Mouse (Mus musculus): ENCODE results near the gene Rora. TPM values are rescaled to one million over a fixed set of nuclear protein-coding genes. Genes with fewer than 3 reads are reported as not detected.

Rora gene
- total RNA-seq, 1 experiment from 2014 or later: 3.4 TPM

DNA sequence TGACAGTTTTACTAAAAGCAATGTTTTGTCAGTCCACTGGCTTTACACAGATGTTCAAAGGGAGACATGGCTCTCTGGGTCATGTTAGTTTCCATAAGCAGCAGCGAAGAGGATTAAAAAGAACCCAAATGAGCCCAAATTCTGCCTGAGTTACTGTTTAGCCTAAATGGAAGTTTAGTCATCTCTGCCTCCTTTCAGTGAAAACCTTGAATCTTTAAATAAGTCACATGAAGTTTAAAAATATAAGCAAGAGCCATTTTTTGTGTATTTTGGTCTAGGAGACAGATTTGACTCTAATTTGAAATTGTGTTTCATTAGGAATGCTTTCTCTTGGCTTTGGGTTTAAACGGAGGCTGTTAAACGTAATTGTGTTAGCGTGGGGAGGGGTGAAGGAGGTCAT, 79.3 kb downstream of the Rora start:
- ATAC-seq (replicated peaks; ENCODE audit: insufficient number of reproducible peaks, low FRiP score, low TSS enrichment, poor library complexity, severe bottlenecking): no peak

DNA sequence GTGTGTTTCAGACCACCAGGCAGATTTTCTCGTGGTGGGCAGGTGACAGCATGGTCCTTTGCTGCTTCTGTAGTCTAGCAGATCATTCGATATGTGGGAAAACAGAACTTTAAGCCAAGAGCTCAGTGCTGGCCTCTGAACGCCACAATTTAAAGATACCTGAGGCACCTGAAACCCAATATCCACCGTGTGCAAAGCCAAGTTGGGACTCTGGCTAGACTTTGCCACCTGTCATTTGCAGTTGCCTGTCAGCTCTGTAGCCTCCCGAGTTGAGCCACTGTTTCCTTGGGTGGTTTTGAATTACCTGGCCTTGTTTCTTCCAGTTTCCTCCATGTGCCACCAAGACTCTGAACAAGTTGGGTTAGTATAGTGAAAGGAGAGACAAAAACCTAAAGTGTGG, 82.3 kb downstream of the Rora start:
- no peak for ATAC-seq (replicated peaks; ENCODE audit: insufficient number of reproducible peaks, low FRiP score, low TSS enrichment, poor library complexity, severe bottlenecking)

DNA sequence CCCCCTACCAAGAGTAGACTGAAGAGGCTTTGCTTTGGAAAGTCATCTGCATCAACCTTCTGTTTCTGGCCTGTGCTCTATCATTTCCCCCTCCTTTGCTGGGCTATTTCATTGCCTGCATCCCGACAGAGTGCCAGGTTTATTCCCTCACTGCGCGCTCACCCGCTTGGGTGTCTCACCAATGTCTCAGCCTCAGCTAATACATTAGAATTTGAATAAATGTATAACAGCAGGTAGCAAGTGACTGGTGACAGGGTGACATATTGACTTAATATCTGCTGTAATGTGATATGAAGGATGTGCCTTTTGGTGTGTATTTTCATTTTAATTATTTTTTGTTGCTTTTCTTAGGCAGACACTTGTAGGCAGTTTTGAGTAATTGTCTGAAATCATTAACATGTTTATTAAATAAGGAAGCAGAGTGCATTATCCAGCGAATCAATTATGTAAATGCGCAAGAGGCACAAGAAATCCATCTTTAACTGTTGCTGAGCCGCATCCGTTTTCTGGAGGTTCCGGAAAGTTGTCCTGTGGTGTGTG, 83.7 kb downstream of the Rora start:
- no peak for ATAC-seq (replicated peaks; ENCODE audit: insufficient number of reproducible peaks, low FRiP score, low TSS enrichment, poor library complexity, severe bottlenecking)

DNA sequence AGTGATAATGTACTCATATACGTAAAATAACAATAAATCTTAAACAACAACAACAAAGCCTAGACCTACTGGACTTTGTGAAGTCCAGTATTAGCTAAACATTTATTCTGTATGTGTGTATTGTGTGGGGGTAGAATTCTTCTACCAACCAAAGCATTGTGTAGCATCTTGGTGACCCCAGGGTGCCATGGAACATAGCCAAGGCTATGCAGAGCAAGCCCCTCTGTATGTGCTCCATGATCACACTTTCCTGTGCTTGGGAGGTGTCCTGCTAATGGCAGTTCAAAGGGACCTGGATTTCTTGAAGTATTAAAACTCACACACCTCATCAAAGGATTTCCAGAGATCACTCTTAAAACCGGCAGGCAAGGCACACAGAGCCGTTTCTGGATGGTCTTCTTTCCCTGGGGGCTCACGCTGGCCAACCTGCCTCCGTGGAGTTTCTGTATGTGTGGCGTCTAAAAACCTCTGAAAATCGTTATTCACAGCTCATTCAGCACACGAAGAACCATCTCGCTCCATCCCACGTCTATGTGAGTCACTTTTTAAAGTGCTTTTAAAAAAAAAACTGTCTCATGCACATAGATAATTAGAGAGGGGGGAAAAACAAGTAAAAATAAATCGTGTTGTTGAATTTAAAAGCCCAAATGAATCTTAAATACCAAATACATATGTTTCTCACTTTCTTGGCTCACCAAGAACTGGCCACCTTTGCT, 92.5 kb downstream of the Rora start:
- no peak for ATAC-seq (replicated peaks; ENCODE audit: insufficient number of reproducible peaks, low FRiP score, low TSS enrichment, poor library complexity, severe bottlenecking)

DNA sequence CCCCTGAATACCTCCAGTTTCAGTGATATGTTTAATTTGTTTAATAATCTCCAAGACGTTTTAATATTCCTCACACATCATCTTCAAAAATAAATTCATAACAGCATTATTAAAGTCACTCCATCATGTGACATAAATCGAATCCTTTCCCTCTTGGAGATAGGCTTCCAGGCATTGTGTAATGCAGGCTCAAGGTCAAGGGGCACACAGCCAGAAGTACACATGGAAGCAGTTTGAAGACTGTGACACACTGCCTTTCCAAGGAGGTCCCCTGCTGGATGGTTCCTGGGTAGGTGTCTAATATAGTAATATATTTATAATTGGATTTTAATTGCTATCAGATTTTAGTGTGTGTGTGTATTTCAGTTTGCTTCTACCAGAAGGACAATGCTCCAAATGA, 103.4 kb downstream of the Rora start:
- ATAC-seq (replicated peaks; ENCODE audit: insufficient number of reproducible peaks, low FRiP score, low TSS enrichment, poor library complexity, severe bottlenecking): no peak

DNA sequence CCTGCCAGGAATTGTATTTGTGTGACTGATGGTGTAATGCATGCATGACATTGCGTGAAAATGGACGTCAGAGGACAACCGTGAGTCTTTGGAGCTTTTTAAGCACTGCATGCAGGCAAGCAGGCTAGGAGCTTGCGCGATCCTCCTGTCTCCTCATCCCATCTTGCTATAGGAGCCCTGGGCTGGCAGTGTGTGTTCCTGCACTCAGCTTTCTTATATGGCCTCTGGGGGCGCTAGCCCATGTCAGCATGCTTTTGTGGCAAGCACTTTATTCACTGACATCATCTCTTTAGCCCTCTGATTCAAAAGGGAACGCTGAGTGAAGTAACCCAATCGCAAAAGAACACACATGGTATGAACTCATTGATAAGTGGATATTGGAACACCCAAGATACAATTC, 105.7 kb downstream of the Rora start:
- no peak for ATAC-seq (replicated peaks; ENCODE audit: insufficient number of reproducible peaks, low FRiP score, low TSS enrichment, poor library complexity, severe bottlenecking)

DNA sequence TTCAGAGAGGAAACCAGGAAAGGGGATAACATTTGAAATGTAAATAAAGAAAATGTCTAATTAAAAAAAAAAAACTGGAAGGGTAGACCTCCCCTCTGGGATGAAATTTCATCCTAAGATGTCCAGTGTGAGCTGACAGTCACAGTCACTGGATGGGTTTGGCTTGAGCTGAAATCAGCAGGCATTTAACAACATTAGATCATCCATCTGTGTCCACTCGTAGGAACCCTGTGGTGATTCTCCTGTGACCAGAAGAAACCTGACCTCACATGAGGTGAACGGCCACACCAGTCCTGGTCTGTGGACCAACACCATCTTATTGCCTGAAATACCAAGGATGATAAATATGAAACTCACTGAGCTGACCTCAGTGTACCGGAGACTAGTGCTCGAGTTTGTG, 106.7 kb downstream of the Rora start:
- ATAC-seq (replicated peaks; ENCODE audit: insufficient number of reproducible peaks, low FRiP score, low TSS enrichment, poor library complexity, severe bottlenecking): no peak

DNA sequence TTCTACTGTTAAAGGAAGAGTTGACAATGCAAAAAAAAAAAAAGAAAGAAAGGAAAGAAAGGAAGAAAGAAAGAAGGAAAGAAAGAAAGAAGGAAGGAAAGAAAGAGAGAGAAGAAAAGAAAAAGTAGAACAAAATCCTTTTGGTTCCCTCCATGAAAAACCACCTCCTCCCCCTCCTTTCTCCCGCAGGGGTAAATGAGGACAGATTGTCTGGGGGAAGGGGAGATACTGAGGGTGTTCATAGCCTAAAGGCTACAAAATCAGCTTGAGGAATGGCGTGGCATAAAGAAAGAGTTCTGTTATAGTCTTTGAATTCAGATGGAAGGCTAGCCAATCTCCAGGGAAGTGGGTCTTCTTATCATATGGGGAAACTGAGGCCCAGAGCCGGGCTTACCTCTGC, 107.3 kb downstream of the Rora start:
- ATAC-seq (replicated peaks; ENCODE audit: insufficient number of reproducible peaks, low FRiP score, low TSS enrichment, poor library complexity, severe bottlenecking): no peak

DNA sequence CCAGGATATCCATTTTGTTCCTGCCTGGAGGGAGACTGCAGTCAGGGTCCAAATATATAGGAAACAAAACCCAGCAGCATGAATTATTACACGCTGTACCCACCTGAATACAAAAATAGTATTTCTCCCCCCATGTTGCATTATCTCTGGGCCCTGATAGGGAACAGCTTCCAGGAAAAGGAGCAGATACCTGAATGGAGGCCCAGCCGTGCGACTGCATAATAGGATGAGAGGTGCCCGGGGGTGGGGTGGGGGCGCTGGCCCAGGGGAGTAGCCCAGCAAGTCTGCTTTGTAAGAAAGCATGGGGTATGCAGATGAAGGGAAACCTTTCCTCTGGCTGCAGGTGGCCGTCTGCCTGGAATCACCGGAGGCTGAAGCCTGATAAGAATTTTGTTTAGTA, 108.1 kb downstream of the Rora start:
- no peak for ATAC-seq (replicated peaks; ENCODE audit: insufficient number of reproducible peaks, low FRiP score, low TSS enrichment, poor library complexity, severe bottlenecking)

DNA sequence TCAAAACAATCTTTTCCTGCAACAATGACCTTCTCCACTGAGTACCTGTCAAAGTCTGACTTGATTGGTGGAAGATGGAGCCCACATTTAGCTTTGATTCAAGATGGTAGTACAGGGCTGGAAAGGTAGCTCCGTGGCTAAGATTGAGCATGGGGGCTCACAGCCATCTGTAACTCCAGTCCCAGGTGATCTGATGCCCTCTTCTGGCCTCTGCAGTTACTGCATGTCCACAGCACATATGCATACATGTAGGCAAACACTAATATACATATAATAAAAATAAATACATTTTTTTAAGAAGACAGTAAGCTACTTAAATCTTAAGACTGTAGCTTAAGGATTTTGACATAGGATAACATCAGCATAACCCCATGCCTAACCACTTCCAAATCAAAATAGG, 112.0 kb downstream of the Rora start:
- no peak for ATAC-seq (replicated peaks; ENCODE audit: insufficient number of reproducible peaks, low FRiP score, low TSS enrichment, poor library complexity, severe bottlenecking)

DNA sequence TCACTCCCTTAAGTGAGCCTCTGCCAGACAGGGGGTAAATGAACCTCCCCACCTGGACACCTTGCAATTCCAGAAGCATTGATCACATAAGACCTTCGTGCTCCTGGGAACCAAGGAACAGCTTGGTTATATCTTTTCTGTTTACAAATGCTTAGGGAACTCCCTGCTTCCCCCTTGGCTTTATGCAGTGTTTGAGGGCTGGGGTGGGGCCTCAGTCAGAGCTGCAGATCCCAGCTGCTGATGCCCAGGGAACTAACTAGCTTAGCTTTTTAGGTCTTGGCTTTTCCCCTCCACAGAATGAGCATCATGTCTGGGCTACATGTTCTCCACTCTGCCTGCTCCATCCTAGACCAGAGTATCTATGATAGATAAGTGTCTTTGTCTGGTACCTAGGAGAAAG, 116.1 kb downstream of the Rora start:
- ATAC-seq (replicated peaks; ENCODE audit: insufficient number of reproducible peaks, low FRiP score, low TSS enrichment, poor library complexity, severe bottlenecking): no peak

DNA sequence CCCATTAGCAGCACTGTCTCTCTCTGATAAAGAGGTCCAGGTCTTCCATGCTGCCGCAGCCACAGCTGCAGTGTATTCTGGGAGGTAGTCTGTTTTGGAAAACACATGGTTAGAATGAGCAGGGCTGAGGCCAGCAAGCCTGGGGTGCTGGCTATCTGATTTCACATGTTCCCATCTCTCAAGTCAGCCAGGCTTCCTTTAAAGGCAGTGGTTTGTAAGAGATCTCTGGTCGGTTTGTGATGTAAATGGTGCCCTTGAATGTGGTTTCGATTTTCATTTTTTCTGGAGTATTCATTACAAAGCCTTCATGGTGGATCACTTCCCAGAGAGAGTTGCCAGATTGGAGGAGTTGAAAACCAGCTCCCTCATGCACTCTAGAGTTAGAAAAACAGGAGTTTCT, 117.8 kb downstream of the Rora start:
- ATAC-seq (replicated peaks; ENCODE audit: insufficient number of reproducible peaks, low FRiP score, low TSS enrichment, poor library complexity, severe bottlenecking): no peak

DNA sequence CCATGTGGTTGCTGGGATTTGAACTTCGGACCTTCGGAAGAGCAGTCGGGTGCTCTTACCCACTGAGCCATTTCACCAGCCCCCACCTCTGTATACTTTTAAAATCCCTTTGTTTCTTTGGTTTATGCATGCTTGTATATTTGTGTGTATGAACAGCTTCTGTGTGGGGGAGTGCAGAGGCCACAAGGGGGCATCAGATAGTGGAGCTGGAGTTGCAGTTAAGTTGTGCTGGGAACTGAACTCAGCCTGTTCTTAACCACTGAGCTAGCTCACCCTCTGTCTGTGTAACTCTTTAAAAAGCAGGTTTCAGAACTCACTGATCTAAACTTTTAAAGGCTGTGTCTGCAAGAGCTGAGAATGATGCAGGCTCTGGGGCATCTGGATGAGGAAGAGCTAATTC, 120.2 kb downstream of the Rora start:
- no peak for ATAC-seq (replicated peaks; ENCODE audit: insufficient number of reproducible peaks, low FRiP score, low TSS enrichment, poor library complexity, severe bottlenecking)

DNA sequence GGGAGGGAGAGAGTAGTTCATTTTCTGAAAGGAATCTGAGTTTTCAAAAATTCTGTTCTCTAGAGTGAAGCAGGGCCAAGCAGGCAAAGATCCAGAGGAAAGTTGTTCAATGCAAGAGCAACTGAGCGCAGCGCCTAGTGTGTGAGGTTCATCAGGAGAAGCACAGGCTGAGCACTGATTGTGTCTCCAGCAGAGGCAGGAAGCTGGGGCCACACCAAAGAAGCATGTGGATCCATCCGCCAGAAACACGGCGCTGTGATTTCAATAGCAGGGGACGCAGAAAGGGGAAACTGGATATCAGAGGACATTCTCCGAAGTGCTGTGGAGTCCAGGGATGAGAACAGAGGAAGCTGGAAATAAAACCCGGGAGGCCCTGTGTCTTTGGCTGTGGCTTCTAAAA, 128.4 kb downstream of the Rora start:
- ATAC-seq (replicated peaks; ENCODE audit: insufficient number of reproducible peaks, low FRiP score, low TSS enrichment, poor library complexity, severe bottlenecking): no peak

DNA sequence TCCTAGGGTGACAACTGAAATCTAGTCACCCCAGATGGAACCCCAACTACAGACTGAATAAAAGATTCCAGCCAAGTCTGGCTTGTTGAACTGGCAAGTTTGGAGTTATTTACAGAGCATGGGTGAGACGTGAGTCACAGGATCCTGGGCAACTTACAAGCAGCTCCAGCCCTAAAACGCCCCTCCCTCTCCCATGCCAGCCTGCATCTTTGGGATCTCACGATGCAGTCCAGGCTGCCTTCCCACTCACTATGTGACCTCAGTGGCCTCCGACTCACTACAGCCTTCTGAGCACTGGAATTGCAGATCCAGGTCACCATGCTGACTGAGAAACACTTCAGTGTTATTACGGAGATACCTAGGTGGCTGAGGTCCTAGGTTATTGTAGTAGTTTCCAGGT, 129.0 kb downstream of the Rora start:
- ATAC-seq (replicated peaks; ENCODE audit: insufficient number of reproducible peaks, low FRiP score, low TSS enrichment, poor library complexity, severe bottlenecking): no peak

DNA sequence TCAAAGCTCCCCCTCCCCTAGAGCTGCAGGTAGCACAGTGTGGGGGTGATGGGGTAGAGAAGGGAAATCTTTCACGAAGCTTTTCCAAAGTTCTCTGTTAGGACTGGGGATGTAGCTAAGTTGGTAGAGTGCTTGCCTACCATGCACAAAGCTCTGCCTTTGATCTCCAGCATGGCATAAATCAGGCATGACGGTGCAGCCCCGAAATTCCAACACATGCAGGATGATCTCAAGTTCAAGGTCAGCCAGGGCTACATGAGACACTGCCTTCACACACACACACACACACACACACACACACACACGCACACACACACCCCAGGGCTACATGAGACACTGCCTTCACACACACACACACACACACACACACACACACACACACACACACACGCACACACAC, 129.7 kb downstream of the Rora start:
- no peak for ATAC-seq (replicated peaks; ENCODE audit: insufficient number of reproducible peaks, low FRiP score, low TSS enrichment, poor library complexity, severe bottlenecking)

DNA sequence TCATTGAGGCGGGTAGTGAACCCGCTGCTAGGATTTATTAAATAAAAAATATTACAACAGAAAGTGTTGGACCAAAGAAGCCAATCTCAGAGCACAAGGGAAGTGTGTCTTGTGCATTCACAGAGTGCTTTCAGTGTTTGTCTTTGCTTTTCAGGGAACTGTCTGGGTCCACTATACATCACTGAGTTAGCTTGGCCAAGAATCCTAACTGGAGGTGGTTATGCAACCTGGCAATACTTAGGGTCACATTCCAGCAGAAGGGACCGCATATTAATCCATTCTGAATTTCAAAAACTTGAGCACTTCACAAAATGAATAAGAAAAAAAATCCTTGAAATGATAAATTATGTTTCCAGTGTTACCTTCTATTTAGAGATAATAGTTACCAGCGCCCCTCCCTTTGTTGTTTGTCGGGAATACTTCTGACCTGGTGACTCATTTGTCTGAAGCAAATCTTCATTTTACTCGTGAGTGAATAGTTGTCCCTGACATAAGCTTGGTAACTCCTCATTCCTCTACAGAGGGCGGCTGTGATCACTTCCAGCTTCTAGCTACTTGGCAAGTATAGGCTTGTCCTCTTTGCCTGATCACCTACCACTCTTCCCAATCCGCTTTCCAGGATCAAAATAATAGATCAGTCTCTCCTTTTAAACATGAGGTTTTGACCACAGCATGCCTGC, 133.2 kb downstream of the Rora start:
- ATAC-seq (replicated peaks; ENCODE audit: insufficient number of reproducible peaks, low FRiP score, low TSS enrichment, poor library complexity, severe bottlenecking): no peak

DNA sequence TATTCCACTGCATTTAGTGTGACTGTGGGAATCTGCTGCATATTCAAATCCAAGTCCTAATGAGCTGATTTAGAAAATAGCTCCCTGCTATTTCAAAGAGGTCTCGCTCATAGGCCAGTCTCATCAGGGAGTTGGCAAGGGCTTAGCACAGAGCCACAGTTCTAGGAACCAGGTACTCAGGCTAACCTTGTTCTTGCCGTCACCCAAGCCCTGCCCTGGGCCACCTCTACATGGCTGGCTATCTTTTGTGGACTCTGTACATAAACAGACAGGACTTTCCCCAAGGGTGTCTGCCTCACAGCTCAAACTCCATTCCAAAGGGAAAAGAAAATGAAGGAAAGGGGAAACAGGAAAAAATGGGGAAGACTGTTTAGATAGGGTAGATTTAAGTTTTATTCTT, 134.1 kb downstream of the Rora start:
- ATAC-seq (replicated peaks; ENCODE audit: insufficient number of reproducible peaks, low FRiP score, low TSS enrichment, poor library complexity, severe bottlenecking): no peak

DNA sequence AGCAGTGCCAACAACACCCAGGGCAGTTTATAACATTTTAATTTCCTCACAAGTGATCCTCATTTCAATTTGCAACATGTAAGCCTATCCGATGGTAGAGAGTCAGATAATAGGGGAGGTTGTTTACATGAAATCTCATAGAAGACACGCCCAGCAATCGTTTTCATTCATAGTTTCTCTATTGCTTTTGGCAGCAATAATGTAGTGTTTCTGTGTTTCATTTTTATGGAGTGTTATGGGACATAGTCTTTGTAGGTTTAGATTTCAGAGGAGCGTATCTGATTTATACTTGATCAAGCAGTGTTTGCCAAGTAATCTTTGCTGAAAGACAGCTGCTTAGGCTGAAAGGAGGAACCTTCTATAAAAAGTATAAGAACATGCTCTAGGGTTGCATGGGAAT, 137.3 kb downstream of the Rora start:
- no peak for ATAC-seq (replicated peaks; ENCODE audit: insufficient number of reproducible peaks, low FRiP score, low TSS enrichment, poor library complexity, severe bottlenecking)

DNA sequence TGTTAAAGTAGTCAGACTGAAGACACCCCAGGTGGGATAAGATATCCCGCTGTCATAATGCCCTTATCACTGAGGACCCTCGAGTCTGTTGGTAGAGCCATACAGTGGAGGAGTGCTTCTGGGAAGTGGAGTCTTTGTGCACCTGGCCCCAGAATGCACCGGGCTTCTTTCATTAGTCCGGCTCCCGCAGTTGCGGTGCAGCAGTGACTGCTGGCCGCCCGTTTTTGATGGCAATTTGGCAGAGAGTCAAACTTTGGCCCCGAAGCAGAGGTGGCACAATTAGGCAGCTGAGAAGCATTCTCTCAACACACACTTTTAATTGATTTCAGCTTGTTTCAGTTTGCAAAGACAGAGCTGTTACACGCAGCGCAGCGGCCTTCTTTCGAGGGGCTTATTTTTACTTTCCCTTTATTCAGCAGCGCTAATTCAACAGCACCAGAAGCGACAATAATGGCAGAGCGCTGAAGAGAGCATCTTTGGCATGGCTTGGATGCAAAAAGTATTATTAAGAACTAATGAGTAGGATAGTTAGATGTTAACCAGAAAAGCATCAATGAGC, 138.5 kb downstream of the Rora start:
- ATAC-seq (replicated peaks; ENCODE audit: insufficient number of reproducible peaks, low FRiP score, low TSS enrichment, poor library complexity, severe bottlenecking): no peak

Measured in monocyte, adult 5-6 weeks (primary cell).